Mouse (Mus musculus) thymus, postnatal 10 days (tissue): ENCODE data around the gene Tssk2.

Experiments
- DNase-seq, 2 experiments: peaks; one replicate each; pipeline ENCODE4 v3.0.0; 2021; ENCODE audit warnings: low spot score in 2 of 2

Gene Tssk2

DNA sequence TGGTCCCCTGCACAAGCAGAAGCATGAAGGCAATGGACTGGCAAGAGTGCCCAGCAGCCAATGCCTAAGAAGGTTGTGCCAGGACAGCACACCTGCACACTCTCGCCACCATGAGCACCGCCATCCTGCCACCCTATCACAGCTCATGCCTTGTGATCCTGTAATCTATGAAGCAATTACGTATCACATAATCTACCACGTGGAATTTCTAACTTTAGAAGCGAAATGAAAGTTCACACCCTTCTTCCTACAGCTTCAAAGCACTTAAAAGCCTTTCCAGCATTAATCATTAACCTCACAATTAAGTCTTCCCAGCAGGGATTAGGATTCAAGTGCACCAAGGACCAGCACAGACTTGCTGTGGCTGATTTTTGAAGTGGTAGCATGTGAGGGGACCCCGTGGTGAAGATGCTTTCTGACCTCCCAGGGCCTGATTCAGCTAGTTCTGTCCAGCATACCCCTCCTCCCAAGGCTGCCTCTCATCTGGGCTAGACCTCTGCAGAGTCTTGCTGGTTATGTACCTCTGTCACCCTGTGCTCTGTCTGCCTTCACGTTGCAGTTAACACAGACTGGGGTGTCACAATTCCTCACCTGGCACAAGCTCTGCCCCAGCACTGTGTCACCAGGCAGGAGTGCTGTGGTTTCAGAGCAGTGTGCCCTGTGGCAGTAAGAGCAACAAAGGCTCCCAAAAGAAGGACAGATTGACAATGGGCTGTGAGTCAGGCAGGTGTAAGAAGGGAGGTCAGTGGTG, 46.8 kb downstream of the Tssk2 start:
- no peak for DNase-seq

DNA sequence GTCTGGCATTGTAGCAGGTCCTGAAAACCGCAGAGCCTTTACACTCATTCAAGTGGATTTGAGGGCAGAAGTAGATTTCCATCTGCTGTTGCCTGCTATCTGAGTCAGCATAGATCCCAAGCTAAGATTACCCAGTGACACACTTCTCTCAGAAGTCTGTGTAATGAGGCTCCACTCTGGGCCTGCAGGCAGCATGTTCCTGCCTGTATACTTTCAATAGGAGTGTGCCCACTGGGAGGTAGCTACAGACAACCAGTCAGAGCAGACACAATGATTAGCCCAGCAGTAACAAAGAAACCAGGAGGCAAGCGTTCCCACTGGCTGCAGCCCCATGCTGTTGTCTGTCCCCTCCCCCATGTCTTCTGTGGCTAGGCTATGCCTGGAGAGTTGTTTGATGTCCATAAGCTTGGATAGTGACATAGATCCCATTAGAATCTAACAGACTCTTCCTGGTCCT, 51.0 kb downstream of the Tssk2 start:
- no peak for DNase-seq
